Mouse (Mus musculus): ENCODE data around the gene Denr. TPM values are rescaled to one million over a fixed set of nuclear protein-coding genes. Genes with fewer than 3 reads are reported as not detected.
A peak's percentile ranks its signal among the peaks of the same experiment; 100 is the strongest.

Gene Denr
- polyA plus RNA-seq, 1 experiment from 2014 or later: 122 TPM

DNA sequence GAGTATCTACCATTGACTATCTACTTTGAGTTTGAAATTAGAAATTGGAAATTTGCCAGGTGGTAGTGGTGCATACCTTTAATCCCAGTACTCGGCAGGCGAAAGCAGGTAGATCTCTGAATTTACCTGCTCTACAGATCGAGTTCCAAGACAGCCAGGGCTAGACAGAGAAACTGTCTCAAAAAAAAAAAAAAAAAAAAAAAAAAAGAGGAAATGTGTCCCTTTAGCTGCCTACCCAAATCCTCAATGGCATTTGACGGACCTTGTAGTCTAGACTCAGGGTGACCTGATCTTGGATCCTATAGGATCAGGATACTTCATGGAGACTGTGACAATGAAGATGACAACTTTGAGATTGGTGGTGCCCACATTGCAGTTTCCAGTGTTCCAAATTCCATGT, 40.5 kb upstream of the Denr start:
- H3K27me3 ChIP-seq (ENCODE audit: control insufficient read depth, insufficient read depth, low read length): no peaks in the 10 kb centered on the region
- H3K27ac ChIP-seq (replicated peaks): no peak overlapping the region
- no peak overlapping the region for H3K4me2 ChIP-seq (replicated peaks; ENCODE audit: low read depth)
- 69% methylated on average over 4 of the region's 4 CpGs for WGBS
- H3K9me3 ChIP-seq (ENCODE audit: control insufficient read depth, low read length): no peaks in the 10 kb centered on the region
- DNase-seq (ENCODE audit: low spot score) (no peak), ATAC-seq (ENCODE audit: low FRiP score, low TSS enrichment) (no peak)
- no peaks in the 10 kb centered on the region; the same call in 1 of the 2 replicates for H3K4me1 ChIP-seq (replicated peaks; ENCODE audit: control insufficient read depth, insufficient read depth)
- no peak overlapping the region for H3K9ac ChIP-seq (ENCODE audit: low read length)
- no peak overlapping the region for H3K4me3 ChIP-seq (ENCODE audit: low read depth, low read length)
- no peaks in the 10 kb centered on the region for H3K36me3 ChIP-seq (ENCODE audit: control insufficient read depth, insufficient read depth, low read length)
- TF ChIP-seq CTCF (IDR thresholded peaks at IDR 0.05; ENCODE audit: low read depth) (no peak), EP300 (optimal IDR thresholded peaks at IDR 0.05) (no peak)

DNA sequence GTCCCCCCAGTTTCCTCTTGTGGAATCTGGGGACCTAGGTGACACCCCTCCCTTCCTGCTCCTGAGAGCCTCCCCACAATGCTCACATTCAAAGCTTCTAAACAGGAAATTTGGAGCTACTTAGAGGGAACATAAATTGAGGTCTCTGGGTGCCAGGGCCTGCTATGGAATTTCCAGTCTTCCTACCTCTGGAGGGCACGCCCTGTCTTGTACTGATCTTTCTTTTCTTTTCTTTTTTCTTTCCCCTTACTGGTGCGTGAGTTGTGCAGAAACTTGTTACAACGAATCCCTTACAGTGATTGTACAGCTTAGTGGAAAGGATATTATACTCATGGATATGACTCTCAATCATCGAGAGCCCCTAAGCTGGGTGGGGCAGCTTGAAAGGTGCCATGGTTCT, 37.4 kb upstream of the Denr start:
- Histone ChIP-seq H3K4me3 (ENCODE audit: low read depth, low read length) (no peak overlapping the region), H3K9me3 (ENCODE audit: control insufficient read depth, low read length) (no peaks in the 10 kb centered on the region), H3K4me1 (replicated peaks; ENCODE audit: control insufficient read depth, insufficient read depth) (no peaks in the 10 kb centered on the region), H3K27me3 (ENCODE audit: control insufficient read depth, insufficient read depth, low read length) (no peaks in the 10 kb centered on the region), H3K4me2 (replicated peaks; ENCODE audit: low read depth) (no peak overlapping the region), H3K27ac (replicated peaks) (peak overlapping the region; percentile 78), H3K9ac (ENCODE audit: low read length) (no peak overlapping the region), H3K36me3 (ENCODE audit: control insufficient read depth, insufficient read depth, low read length) (no peaks in the 10 kb centered on the region)
- TF ChIP-seq CTCF (IDR thresholded peaks at IDR 0.05; ENCODE audit: low read depth) (no peak), EP300 (optimal IDR thresholded peaks at IDR 0.05) (peak; percentile 75)
- WGBS: 55% methylated on average over 4 of the region's 4 CpGs
- no peak for ATAC-seq (ENCODE audit: low FRiP score, low TSS enrichment)
- no peak for DNase-seq (ENCODE audit: low spot score)

GRCm38 (mm10) chr5:123874177-123874576, 32.8 kb upstream of the Denr start:
- Histone ChIP-seq H3K36me3 (ENCODE audit: control insufficient read depth, insufficient read depth, low read length) (no peaks in the 10 kb centered on the region), H3K4me2 (replicated peaks; ENCODE audit: low read depth) (no peak overlapping the region), H3K4me1 (replicated peaks; ENCODE audit: control insufficient read depth, insufficient read depth) (peaks cover 5% of the 10 kb centered on the region; the same call in 1 of the 2 replicates), H3K27ac (replicated peaks) (no peak overlapping the region), H3K4me3 (ENCODE audit: low read depth, low read length) (no peak overlapping the region), H3K9me3 (ENCODE audit: control insufficient read depth, low read length) (no peaks in the 10 kb centered on the region), H3K9ac (ENCODE audit: low read length) (no peak overlapping the region), H3K27me3 (ENCODE audit: control insufficient read depth, insufficient read depth, low read length) (no peaks in the 10 kb centered on the region)
- DNase-seq (ENCODE audit: low spot score) (no peak), ATAC-seq (ENCODE audit: low FRiP score, low TSS enrichment) (no peak)
- no peak for TF ChIP-seq CTCF (IDR thresholded peaks at IDR 0.05; ENCODE audit: low read depth)
- TF ChIP-seq EP300 (optimal IDR thresholded peaks at IDR 0.05): no peak
- 84% methylated on average over 5 of the region's 5 CpGs for WGBS

DNA sequence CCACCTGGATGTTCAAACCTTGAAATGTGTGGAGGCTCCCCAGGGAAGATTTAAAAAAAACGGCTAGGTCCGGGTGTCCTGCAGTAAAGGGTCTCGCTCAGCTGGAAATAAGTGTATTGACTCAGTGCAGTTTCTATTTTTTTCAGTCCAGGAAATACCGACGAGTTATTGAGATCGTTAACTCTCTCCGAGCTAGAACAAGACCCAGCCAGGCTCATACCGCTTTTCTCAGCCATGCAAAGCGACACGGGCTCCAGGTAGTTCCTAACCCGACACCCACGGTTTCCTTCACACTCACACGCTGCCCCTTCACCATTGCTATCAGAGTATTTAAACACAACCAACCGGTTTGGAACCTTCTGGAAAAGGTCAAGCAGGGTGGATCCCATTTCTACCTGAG, 28.9 kb upstream of the Denr start:
- 24% methylated on average over 14 of the region's 14 CpGs for WGBS
- DNase-seq (ENCODE audit: low spot score) (peak; percentile 45), ATAC-seq (ENCODE audit: low FRiP score, low TSS enrichment) (peak; percentile 41)
- H3K9me3 ChIP-seq (ENCODE audit: control insufficient read depth, low read length): no peaks in the 10 kb centered on the region
- H3K4me2 ChIP-seq (replicated peaks; ENCODE audit: low read depth): peak overlapping the region; percentile 61
- H3K27ac ChIP-seq (replicated peaks): peak overlapping the region; percentile 1
- peak overlapping the region; percentile 31 for H3K4me3 ChIP-seq (ENCODE audit: low read depth, low read length)
- no peak for TF ChIP-seq CTCF (IDR thresholded peaks at IDR 0.05; ENCODE audit: low read depth)
- no peak for TF ChIP-seq EP300 (optimal IDR thresholded peaks at IDR 0.05)
- no peaks in the 10 kb centered on the region for H3K27me3 ChIP-seq (ENCODE audit: control insufficient read depth, insufficient read depth, low read length)
- H3K4me1 ChIP-seq (replicated peaks; ENCODE audit: control insufficient read depth, insufficient read depth): peaks cover 9% of the 10 kb centered on the region; the same call in 1 of the 2 replicates
- H3K9ac ChIP-seq (ENCODE audit: low read length): peak overlapping the region; percentile 55; the same call in 1 of the 2 replicates
- H3K36me3 ChIP-seq (ENCODE audit: control insufficient read depth, insufficient read depth, low read length): no peaks in the 10 kb centered on the region

- peak within 1 kb of the TSS; percentile 55 for H3K9ac ChIP-seq (ENCODE audit: low read length)
- H3K36me3 ChIP-seq (ENCODE audit: control insufficient read depth, insufficient read depth, low read length): no peaks in the 10 kb centered on the region
- TF ChIP-seq CTCF (IDR thresholded peaks at IDR 0.05; ENCODE audit: low read depth): peak; percentile 39
- no peak for TF ChIP-seq EP300 (optimal IDR thresholded peaks at IDR 0.05)
- no peaks in the 10 kb centered on the region for H3K27me3 ChIP-seq (ENCODE audit: control insufficient read depth, insufficient read depth, low read length)
- peak; percentile 74 for ATAC-seq (ENCODE audit: low FRiP score, low TSS enrichment)
- peak within 1 kb of the TSS; percentile 34 for H3K4me3 ChIP-seq (ENCODE audit: low read depth, low read length)
- peaks cover 9% of the 10 kb centered on the region; the same call in 1 of the 2 replicates for H3K4me1 ChIP-seq (replicated peaks; ENCODE audit: control insufficient read depth, insufficient read depth)
- no peaks in the 10 kb centered on the region for H3K9me3 ChIP-seq (ENCODE audit: control insufficient read depth, low read length)
- DNase-seq (ENCODE audit: low spot score): peak; percentile 64
- peak within 1 kb of the TSS; percentile 78 for H3K27ac ChIP-seq (replicated peaks)
- 14% methylated on average over 12 of the region's 12 CpGs for WGBS
- H3K4me2 ChIP-seq (replicated peaks; ENCODE audit: low read depth): peak within 1 kb of the TSS; percentile 61
These were observed 27.0 kb upstream of the Denr start, which contains the start of gene Hcar1 for GRCm38 (mm10) chr5:123879928-123880327. Gene Hcar1, minus strand, starts transcription at chr5:123880020.

GRCm38 (mm10) chr5:123880778-123881177, 26.2 kb upstream of the Denr start:
- TF ChIP-seq CTCF (IDR thresholded peaks at IDR 0.05; ENCODE audit: low read depth) (peak; percentile 51), EP300 (optimal IDR thresholded peaks at IDR 0.05) (no peak)
- H3K4me1 ChIP-seq (replicated peaks; ENCODE audit: control insufficient read depth, insufficient read depth): peaks cover 9% of the 10 kb centered on the region; the same call in 1 of the 2 replicates
- no peak for DNase-seq (ENCODE audit: low spot score)
- 80% methylated on average over 14 of the region's 14 CpGs for WGBS
- H3K9me3 ChIP-seq (ENCODE audit: control insufficient read depth, low read length): no peaks in the 10 kb centered on the region
- H3K27me3 ChIP-seq (ENCODE audit: control insufficient read depth, insufficient read depth, low read length): no peaks in the 10 kb centered on the region
- no peak overlapping the region for H3K9ac ChIP-seq (ENCODE audit: low read length)
- H3K36me3 ChIP-seq (ENCODE audit: control insufficient read depth, insufficient read depth, low read length): no peaks in the 10 kb centered on the region
- no peak overlapping the region for H3K4me2 ChIP-seq (replicated peaks; ENCODE audit: low read depth)
- no peak overlapping the region for H3K4me3 ChIP-seq (ENCODE audit: low read depth, low read length)
- no peak for ATAC-seq (ENCODE audit: low FRiP score, low TSS enrichment)
- H3K27ac ChIP-seq (replicated peaks): no peak overlapping the region

Measured in stomach, postnatal 0 days (tissue).